15 mouse cellular contexts compared by ENCODE assay signal in the genomic region with DNA sequence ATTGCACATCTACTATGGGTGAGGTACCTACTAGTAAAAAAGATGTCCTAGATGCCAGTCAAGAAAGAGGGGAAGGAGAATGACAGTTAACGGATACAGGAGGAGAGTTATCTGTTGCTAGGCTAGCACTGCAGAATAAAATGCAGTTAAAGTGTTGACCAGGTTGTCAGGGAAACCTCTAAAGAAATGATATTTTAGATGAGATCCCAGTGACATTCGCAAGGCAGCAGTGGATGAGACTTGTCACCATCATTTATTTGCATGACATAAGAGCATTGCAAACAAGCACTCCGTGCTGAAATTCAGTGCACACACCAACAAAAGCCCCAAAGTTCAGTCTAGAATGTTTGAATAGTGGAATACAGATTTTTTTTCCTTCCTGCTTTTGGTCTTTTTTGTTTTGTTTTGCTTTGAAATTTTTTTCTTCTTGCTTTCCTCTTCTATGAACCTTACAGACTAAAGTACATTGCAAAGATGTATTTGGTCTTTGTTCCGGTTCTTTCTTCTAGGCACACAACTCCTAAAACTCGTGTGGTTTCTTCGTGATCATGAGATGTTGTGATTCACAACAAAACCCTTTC. TPM values are rescaled to one million over a fixed set of nuclear protein-coding genes. Genes with fewer than 3 reads are reported as not detected.
"Had no signal": no experiment of that assay in that cellular context is flagged by ENCODE, and none has a peak within 500 bp of the region (broad histone marks: within the 10 kb centered on the region; RNA-seq: fewer than 3 reads in every experiment).

No protein-coding gene starts in this region.

- H3K27me3 ChIP-seq: neural tube, embryonic 12.5 days; neural tube, embryonic 13.5 days; neural tube, embryonic 15.5 days; stomach, embryonic 15.5 days had no signal

- H3K9me3 ChIP-seq: neural tube, embryonic 12.5 days; neural tube, embryonic 13.5 days; neural tube, embryonic 15.5 days; stomach, embryonic 15.5 days had no signal

- H3K36me3 ChIP-seq: neural tube, embryonic 12.5 days; neural tube, embryonic 13.5 days; neural tube, embryonic 15.5 days; stomach, embryonic 15.5 days had no signal

- H3K4me2 ChIP-seq: neural tube, embryonic 12.5 days; neural tube, embryonic 13.5 days; neural tube, embryonic 15.5 days; stomach, embryonic 15.5 days had no signal

- H3K27ac ChIP-seq: neural tube, embryonic 12.5 days; neural tube, embryonic 13.5 days; neural tube, embryonic 15.5 days; stomach, embryonic 15.5 days; stomach, postnatal 0 days had no signal

- DNase-seq: retina, postnatal 1 day; right cerebral cortex, adult 18-20 months; right cerebral cortex, postnatal 14 days; right cerebral cortex, postnatal 25 days; right cerebral cortex, postnatal 4 days; spleen, adult 18-20 months; thymus, adult 18-20 months had no signal

- H3K4me1 ChIP-seq: neural tube, embryonic 12.5 days; neural tube, embryonic 13.5 days; neural tube, embryonic 15.5 days; stomach, embryonic 15.5 days had no signal

- H3K9ac ChIP-seq: neural tube, embryonic 12.5 days; neural tube, embryonic 13.5 days; neural tube, embryonic 15.5 days; stomach, embryonic 15.5 days had no signal

- H3K4me3 ChIP-seq: neural tube, embryonic 12.5 days; neural tube, embryonic 13.5 days; neural tube, embryonic 15.5 days; stomach, embryonic 15.5 days had no signal

RNA-seq across cellular contexts. Expression of a gene that starts 37.5 kb away (rescaled TPM):
- polyA plus RNA-seq: neural tube, embryonic 12.5 days; neural tube, embryonic 13.5 days; neural tube, embryonic 14.5 days; neural tube, embryonic 15.5 days; small intestine, adult 2 months; stomach, embryonic 14.5 days had no signal
